Mouse (Mus musculus) left cerebral cortex, postnatal 14 days (tissue): ENCODE data around the gene Nobox. TPM values are rescaled to one million over a fixed set of nuclear protein-coding genes. Genes with fewer than 3 reads are reported as not detected.

ENCODE experiments used
- DNase-seq, 2 experiments: peaks; one replicate each; pipeline ENCODE4 v3.0.0; 2021 to 2022; ENCODE audit warnings: low spot score in 2 of 2, mixed read lengths in 1 of 2
- intact Hi-C: fragments of 180-260 bp; cut with DNase I; formaldehyde crosslinking; loops from one replicate; pipeline ENCODE4 v1.15.1; 2025
- total RNA-seq, 2 experiments: library from RNA; stranded (reverse); gene quantifications; 2 replicates each; pipeline ENCODE4 v1.2.3; 2021

Nobox gene
- total RNA-seq, 2 experiments from 2014 or later = 0.35 TPM; not detected in 1

GRCm38 (mm10) chr6:43292041-43292440 lies 17.3 kb downstream of the Nobox start:
- intact Hi-C loops = no loop called here
- DNase-seq = no peak

GRCm38 (mm10) chr6:43280481-43280880 lies 28.9 kb downstream of the Nobox start:
- intact Hi-C loops = no loop called here
- no peak for DNase-seq

DNA sequence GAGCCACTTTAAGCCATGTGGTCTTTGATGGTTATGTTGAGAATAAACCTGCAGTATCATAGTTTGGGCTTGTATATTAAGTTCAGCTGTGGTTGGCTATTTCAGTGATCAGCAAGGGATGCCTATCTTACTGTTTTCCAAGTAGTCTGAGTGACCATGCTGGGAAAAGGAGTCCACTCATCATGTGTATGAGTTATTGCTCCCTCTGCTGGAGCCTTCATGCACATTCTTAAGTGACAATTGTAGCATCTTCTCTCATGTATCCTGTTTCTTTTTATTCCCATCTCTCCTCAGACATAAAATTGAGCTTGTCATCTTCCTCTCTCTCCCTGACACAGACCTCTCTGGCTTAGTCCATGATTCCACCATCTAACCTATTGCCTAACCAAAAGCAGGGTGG lies 31.1 kb downstream of the Nobox start:
- intact Hi-C loops = no loop called here
- peak; percentile 25 to 26 for DNase-seq

DNA sequence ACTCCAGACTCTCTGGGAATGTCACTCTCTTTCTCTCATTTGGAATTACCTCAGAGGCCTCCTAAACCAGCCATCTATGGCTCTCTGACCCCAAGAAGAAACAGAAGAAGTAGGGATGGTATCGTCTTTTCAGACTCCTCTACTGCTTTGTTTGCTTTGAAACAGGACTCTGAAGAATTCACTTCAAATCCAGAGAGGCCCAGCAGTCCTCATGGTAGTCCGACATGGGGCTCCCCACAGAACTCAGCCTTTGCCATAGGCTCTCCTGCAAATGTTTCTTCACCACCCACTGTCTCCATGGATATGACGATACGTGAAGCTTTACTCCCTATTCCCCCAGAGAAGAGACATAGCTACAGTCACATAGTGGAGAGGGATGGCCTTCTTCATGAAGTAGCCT lies 35.2 kb downstream of the Nobox start:
- DNase-seq = no peak
- intact Hi-C loops = no loop called here

GRCm38 (mm10) chr6:43272597-43272996 lies 36.8 kb downstream of the Nobox start:
- no peak for DNase-seq
- intact Hi-C loops = no loop called here

DNA sequence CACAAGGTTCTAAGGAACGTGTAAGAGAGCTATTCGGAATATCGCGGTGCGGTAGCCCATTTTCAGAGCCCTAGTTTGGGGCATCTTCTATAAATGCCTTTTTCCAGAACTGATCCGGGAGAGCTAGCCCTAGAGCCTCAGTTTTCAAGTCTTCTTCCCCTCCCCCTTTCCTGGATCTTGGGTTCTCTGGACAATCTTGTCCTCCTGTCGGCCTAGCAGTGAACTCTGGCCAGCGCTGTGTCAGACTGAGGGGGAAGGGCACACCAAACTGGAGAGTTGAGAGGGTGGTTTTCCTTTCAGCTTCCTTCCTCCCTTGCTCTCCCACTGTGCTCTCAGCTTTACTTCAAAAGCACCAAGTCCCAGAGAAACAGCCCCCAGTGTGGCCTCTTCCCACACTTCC lies 43.0 kb downstream of the Nobox start:
- intact Hi-C loops = no loop called here

DNA sequence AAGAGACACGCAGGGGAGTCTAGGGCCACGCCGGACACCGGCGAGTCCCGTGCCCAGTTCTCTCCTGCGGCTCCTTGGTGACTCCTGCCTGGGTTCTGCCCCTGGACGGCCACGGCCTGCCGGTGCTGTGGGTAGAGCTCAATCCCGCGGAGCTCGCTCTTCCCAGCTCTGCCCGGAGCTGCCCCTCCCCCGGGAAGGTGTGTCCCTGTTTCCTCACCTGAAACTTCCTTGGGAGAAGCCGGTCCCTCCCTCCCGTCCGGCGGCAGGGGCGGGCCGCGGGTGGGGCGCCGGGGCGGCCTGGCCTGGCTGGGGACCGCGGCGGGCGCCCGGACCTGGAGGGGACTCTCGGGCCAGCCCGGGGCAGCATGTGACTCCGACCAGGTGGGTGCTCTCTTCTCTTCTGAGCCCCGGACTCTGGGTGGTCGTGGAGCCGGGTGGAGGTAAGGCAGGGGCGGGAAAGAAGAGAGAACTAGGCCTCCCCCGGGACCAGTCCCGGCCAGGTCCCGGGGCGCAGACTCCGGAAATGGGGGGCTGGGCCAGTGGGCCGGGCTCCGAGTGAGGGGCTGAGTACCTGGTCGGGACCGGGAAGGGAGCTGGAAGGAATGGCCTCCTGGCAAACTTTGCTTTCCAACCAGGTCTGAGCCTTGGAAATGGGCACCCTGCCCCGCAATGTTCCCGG lies 43.9 kb downstream of the Nobox start, which contains the start of gene Arhgef5:
Gene Arhgef5 (plus strand): TSS at position 220 of the 679 bp plus-strand sequence.
- intact Hi-C loops = no loop called here
- DNase-seq = no peak

More for the DNA sequence above, 43.0 kb downstream of the Nobox start:
- DNase-seq = peak in 1 of 2 experiments; percentile 7

- intact Hi-C loops = no loop called here
- no peak for DNase-seq
Measured at GRCm38 (mm10) chr6:43260756-43261155, 48.6 kb downstream of the Nobox start.

DNA sequence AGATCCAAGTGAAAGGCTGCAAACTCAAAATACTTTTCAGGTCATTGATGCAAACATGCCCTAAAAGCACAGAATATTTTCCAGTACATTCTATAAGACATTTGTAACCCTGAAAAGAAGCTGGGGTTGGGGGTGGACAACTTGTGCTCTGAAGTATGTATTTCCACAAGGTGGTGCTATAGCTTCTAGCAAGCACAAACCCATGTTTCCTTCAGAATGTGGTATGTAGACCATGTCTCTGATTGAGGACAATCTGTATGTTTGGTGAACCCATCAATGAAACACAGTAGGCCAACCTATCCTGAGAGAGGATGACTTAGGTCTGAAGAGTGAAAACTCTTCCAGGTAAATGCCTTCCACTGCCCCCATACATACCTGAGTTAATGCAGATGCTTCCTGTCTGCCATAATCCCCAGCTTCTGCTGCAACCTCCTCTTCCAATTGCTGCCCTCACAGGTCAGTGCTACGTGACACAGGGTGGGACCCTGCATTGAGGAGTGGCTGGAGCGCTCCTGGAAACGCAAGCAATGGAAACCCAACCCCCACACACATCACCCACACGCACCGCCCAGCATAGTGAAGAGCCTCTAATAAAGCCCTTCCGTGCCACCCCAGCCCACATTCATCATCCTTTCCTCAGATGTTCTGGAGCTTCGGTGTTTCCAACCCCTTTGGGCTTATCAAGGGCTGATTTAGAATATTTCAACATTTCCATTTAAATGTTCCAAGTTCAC lies 55.0 kb downstream of the Nobox start:
- intact Hi-C loops = no loop called here
- no peak for DNase-seq

Other genes starting within 250 kb of the Nobox start
- not detected for gene Olfr441, start 203.2 kb downstream of the Nobox start, total RNA-seq
- gene Olfr237-ps1, start 163.0 kb downstream of the Nobox start, total RNA-seq = not detected
- gene Olfr437, start 146.3 kb downstream of the Nobox start, total RNA-seq = not detected
- not detected for gene Olfr13, start 137.4 kb downstream of the Nobox start, total RNA-seq
- not detected for gene Olfr435, start 112.4 kb downstream of the Nobox start, total RNA-seq
- not detected for gene Olfr434, start 96.5 kb downstream of the Nobox start, total RNA-seq
- gene Olfr47, start 78.0 kb downstream of the Nobox start, total RNA-seq = not detected
- gene Arhgef5, start 44.0 kb downstream of the Nobox start, total RNA-seq = 1 to 10 TPM; 4.2 to 4.3 TPM